ENCODE assay signal across 24 mouse cellular contexts in the genomic region with DNA sequence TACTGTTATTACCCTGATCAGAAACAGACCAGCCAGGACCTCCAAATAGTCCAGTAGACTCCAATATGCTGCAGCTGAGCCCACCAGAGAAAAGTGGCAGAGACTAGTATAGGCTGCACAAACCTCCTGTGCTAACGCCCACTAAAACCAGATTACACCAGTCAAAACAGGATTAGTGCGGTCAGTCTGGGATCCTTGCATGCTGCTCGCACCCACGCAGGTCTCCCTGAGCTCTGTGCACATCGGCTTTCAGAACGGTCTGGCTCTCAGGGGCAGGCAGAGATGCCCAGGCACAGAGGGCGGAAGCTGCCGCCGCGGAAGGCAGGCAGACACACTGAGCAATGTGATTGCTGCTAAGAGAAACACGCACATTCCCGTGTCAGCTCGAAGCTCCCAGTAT. TPM values are rescaled to one million over a fixed set of nuclear protein-coding genes. Genes with fewer than 3 reads are reported as not detected.
DNase-seq lines count a peak whose midpoint lies in the region; ATAC-seq and TF ChIP-seq lines count a peak whose summit lies in the region.
"Had no signal": no experiment of that assay in that cellular context is flagged by ENCODE, and none has a peak within 500 bp of the region (broad histone marks: within the 10 kb centered on the region; RNA-seq: fewer than 3 reads in every experiment).

No protein-coding gene starts in this region.

- H3K4me1 ChIP-seq in E14TG2a.4 (replicated peaks; ENCODE audit: low read depth, low read length) = peaks cover 13% of the 10 kb centered on the region
- H3K4me1 ChIP-seq: embryonic facial prominence, embryonic 15.5 days; hindbrain, embryonic 15.5 days had no signal

- peak overlapping the region; percentile 45 for H3K4me3 ChIP-seq in E14TG2a.4 (replicated peaks; ENCODE audit: low read length)
- H3K4me3 ChIP-seq: embryonic facial prominence, embryonic 15.5 days; heart, adult 2 months; hindbrain, embryonic 15.5 days had no signal

- peak; percentile 25 for DNase-seq in embryo, embryonic 11 days
- DNase-seq in embryo, embryonic 9.5 days (ENCODE audit: extremely low spot score) = no peak
- DNase-seq in kidney, adult 11 months = peak; percentile 4
- DNase-seq in kidney, postnatal 36 days = no peak
- DNase-seq in layer of hippocampus, postnatal 10 days (ENCODE audit: low spot score in 2 of 2) = no peak
- DNase-seq in cerebellum, postnatal 36 days = no peak
- DNase-seq: cerebellum, adult 8-10 months; gastrocnemius, postnatal 14 days; heart, adult 2 months; heart, postnatal 36 days; lung, adult 18-20 months; lung, postnatal 14 days; thymus, postnatal 14 days had no signal

- no peaks in the 10 kb centered on the region for H3K36me3 ChIP-seq in E14TG2a.4 (ENCODE audit: insufficient read depth, low read length)
- H3K36me3 ChIP-seq: embryonic facial prominence, embryonic 15.5 days; G1E; hindbrain, embryonic 15.5 days had no signal

- H3K9me3 ChIP-seq in E14TG2a.4 (ENCODE audit: low read length) = no peaks in the 10 kb centered on the region
- H3K9me3 ChIP-seq: embryonic facial prominence, embryonic 15.5 days; G1E; hindbrain, embryonic 15.5 days had no signal

- H3K27me3 ChIP-seq in E14TG2a.4 (ENCODE audit: insufficient read depth, low read length) = peaks cover 72% of the 10 kb centered on the region
- H3K27me3 ChIP-seq: embryonic facial prominence, embryonic 15.5 days had no signal

- TF ChIP-seq CTCF in E14TG2a.4 (conservative IDR thresholded peaks at IDR 0.05; ENCODE audit: low read length) = no peak

- 0 out of 2 replicates have a peak, but pooled peaks have one; percentile 35 for ATAC-seq in erythroblast, adult 5-6 weeks (replicated peaks; ENCODE audit: low FRiP score, poor library complexity, severe bottlenecking)
- ATAC-seq: intestine, embryonic 16.5 days had no signal

RNA-seq across cellular contexts. Expression of a gene that starts 8.1 kb away (rescaled TPM):
- total RNA-seq in erythroblast, adult 5-6 weeks (2015; ENCODE audit: low replicate concordance) = 67.6 and 69.8 TPM in 2 replicates
- 95.4 and 126 TPM in 2 replicates for total RNA-seq in erythroblast, adult 5-6 weeks (2017; ENCODE audit: low replicate concordance)
- total RNA-seq in layer of hippocampus, postnatal 10 days (2021) = 1 to 10 TPM; 3.3 TPM

RNA-seq across cellular contexts. Expression of a gene that starts 39.2 kb away (rescaled TPM):
- total RNA-seq in erythroblast, adult 5-6 weeks (2015; ENCODE audit: low replicate concordance) = not detected in 2 replicates
- not detected in 2 replicates for total RNA-seq in erythroblast, adult 5-6 weeks (2017; ENCODE audit: low replicate concordance)
- not detected for total RNA-seq in layer of hippocampus, postnatal 10 days (2021)
- total RNA-seq: adrenal gland, adult 18-20 months; adrenal gland, postnatal 4 days; gastrocnemius, postnatal 14 days; heart, adult 2 months; heart, postnatal 36 days; layer of hippocampus, adult 18-20 months; liver, adult 2 months; megakaryocyte, adult 5-6 weeks had no signal

RNA-seq across cellular contexts. Expression of a gene that starts 43.9 kb away (rescaled TPM):
- total RNA-seq in erythroblast, adult 5-6 weeks (2015; ENCODE audit: low replicate concordance) = not detected in 2 replicates
- total RNA-seq in erythroblast, adult 5-6 weeks (2017; ENCODE audit: low replicate concordance) = not detected in 2 replicates
- 10 to 100 TPM; 12.5 to 14.3 TPM for total RNA-seq in layer of hippocampus, postnatal 10 days (2021)
- total RNA-seq: G1E; gastrocnemius, postnatal 14 days; heart, adult 2 months; heart, postnatal 36 days; liver, adult 2 months; megakaryocyte, adult 5-6 weeks had no signal

Comparison
In these comparisons a context has a peak if more than half of its experiments do, and no peak if none do; other contexts are left out.
1. DNase-seq: peak in embryo, embryonic 11 days (single experiment) and kidney, adult 11 months (single experiment); none in embryo, embryonic 9.5 days (single experiment), kidney, postnatal 36 days (0 of 2), layer of hippocampus, postnatal 10 days (0 of 2) and cerebellum, postnatal 36 days (0 of 2).
2. RNA of a gene that starts 8.1 kb away (total RNA-seq): 67.6 to 126 TPM in erythroblast, adult 5-6 weeks; 3.3 TPM in layer of hippocampus, postnatal 10 days; every median in the first group is over 10 times any median in the second.
3. RNA of a gene that starts 43.9 kb away (total RNA-seq): 12.5 to 14.3 TPM in layer of hippocampus, postnatal 10 days; not detected in erythroblast, adult 5-6 weeks; every median in the first group is over 10 times any median in the second.